Mouse (Mus musculus) monocyte, adult 59 days (primary cell): ENCODE results near the gene Glrx5. TPM values are rescaled to one million over a fixed set of nuclear protein-coding genes. Genes with fewer than 3 reads are reported as not detected.

Experiments used
- total RNA-seq, 2 experiments: library from RNA; stranded (reverse); gene quantifications; one replicate each; pipeline ENCODE4 v1.2.4; 2023

Glrx5 gene
- 10 to 100 TPM; 23.9 to 24.0 TPM for total RNA-seq

GRCm38 (mm10) chr12:105032147-105032831 is at the start of gene Glrx5:
Glrx5 (plus strand) TSS chr12:105032688.

DNA sequence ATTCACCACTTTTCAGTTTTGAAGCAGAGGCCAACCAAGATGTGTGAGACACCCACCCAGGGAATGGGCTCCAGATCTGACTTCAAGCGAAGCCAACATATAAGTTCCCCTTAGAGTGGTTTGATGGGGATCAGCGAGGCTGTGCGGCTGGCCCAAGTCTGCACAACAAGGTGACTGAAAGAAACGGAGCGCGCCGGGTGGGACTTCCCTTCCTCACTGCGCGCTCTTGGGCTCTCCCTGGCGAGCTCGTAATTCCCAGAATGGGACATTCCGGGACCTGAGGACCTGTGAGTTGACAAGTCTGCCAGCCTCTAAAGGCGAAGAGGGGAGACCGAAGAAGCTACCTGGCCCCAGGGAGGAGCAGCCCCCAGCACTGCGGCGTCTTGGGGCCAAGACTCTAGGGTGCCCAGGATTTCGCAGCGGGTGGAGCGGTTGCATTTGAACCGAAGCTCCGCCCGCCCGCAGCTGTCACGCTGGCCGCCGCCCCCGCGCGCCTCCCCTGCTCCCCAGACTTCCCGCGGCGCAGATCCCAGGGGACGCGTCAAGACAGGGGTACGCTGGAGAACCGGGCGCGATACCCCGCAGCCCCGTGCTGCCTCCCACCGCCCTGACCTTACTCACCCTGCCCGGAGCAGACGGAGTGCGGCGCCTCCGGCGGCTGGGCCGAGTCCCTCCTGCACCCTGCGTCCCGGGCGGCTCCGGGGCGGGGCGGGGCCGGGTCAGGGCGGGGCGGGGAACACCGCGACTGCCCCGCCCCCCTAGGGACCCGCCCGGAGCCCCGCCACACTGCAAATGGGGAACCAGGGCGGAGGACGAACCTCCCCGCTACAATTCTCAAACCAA is 22.9 kb upstream of the Glrx5 start, which contains the start of gene Syne3:
Gene Syne3, minus strand, starts transcription at position 440 of the 843 bp plus-strand sequence.

Other genes with a start within 250 kb of the Glrx5 start
- gene Clmn, start 167.6 kb upstream of the Glrx5 start, total RNA-seq, result 1 to 10 TPM in 1 of 2 experiments, under 1 TPM in 1; 0.58 to 1.3 TPM
- 10 to 100 TPM; 70.5 to 77.5 TPM for gene Syne3, start 22.9 kb upstream of the Glrx5 start, total RNA-seq
- not detected for gene Tcl1b2, start 113.3 kb downstream of the Glrx5 start, total RNA-seq
- not detected for gene Tcl1b1, start 127.0 kb downstream of the Glrx5 start, total RNA-seq
- not detected for gene Tcl1b5, start 143.7 kb downstream of the Glrx5 start, total RNA-seq
- not detected for gene Tcl1b3, start 158.4 kb downstream of the Glrx5 start, total RNA-seq
- gene Tcl1b4, start 169.3 kb downstream of the Glrx5 start, total RNA-seq, result not detected
- gene Tcl1, start 190.1 kb downstream of the Glrx5 start, total RNA-seq, result not detected